Mouse (Mus musculus) adrenal gland, postnatal 14 days (tissue): ENCODE results near the gene Babam2. TPM values are rescaled to one million over a fixed set of nuclear protein-coding genes. Genes with fewer than 3 reads are reported as not detected.

Experiments used
- DNase-seq: peaks from one replicate; pipeline ENCODE4 v3.0.0; 2021; ENCODE audit warnings: mixed read lengths
- microRNA-seq, 2 experiments: library from miRNA; unstranded; fragments of <30 nt; microRNA quantifications; one replicate each; pipeline ENCODE4 v1.2.0; 2021
- total RNA-seq: library from RNA; stranded (reverse); gene quantifications from 2 replicates; pipeline ENCODE4 v1.2.3, GENCODE M21; 2021

Gene Babam2
- total RNA-seq, 1 experiment from 2014 or later, result 72.3 TPM

DNA sequence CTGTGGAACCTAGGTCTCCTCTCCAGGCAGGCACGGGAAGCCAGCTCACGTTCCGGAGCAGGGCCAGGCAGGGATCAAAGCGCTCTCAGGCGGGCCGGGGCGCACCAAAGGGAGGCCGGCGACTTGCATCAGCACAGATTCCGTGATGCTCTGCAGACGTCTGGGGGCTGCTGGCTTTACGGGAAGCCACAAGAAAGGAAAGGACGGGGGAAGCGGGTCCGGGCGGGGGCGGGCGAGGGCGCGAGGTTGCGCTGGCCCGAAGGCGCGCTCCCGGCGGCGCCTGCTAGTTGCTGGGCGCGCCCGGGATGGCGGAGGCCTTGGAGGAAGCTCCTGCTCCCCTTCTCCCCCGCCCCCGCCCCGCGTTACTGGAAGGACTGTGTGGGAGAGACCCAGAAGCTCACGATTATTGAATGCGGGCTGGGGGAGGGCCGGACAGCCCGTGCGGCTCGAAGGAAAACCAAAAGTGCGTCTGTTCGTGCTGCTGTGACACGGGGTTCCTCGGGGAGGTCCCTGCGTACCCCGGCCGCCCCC, 435.6 kb downstream of the Babam2 start:
- peak; percentile 84 for DNase-seq

GRCm38 (mm10) chr5:32133549-32134004, 436.1 kb downstream of the Babam2 start:
- DNase-seq, result peak; percentile 94

- peak; percentile 61 for DNase-seq
These were observed 436.7 kb downstream of the Babam2 start for GRCm38 (mm10) chr5:32134051-32134732.

Small RNA genes lying within 50 kb of the gene (microRNA-seq; reads per million reads assigned to microRNA genes)
- 0 reads per million in 2 experiments for gene Mir3473e

Other genes with a start within 250 kb of the Babam2 start
- 20.1 and 23.2 TPM in 2 replicates for gene Zfp512, start 245.3 kb upstream of the Babam2 start, total RNA-seq
- 0.23 TPM in 1 of 2 replicates, not detected in the other for gene 4930548H24Rik, start 211.9 kb upstream of the Babam2 start, total RNA-seq
- gene Gpn1, start 202.9 kb upstream of the Babam2 start, total RNA-seq, result 23.0 and 25.8 TPM in 2 replicates
- 30.1 and 30.4 TPM in 2 replicates for gene Slc4a1ap, start 170.7 kb upstream of the Babam2 start, total RNA-seq
- gene Supt7l, start 169.9 kb upstream of the Babam2 start, total RNA-seq, result 18.6 and 20.1 TPM in 2 replicates
- 300 and 306 TPM in 2 replicates for gene Mrpl33, start 100.7 kb upstream of the Babam2 start, total RNA-seq
- gene Rbks, start 57 bp upstream of the Babam2 start, total RNA-seq, result 10.2 and 10.3 TPM in 2 replicates